Mouse (Mus musculus): ENCODE results near the gene Dpf1.

GRCm38 (mm10) chr7:29276715-29277114 is 27.0 kb upstream of the Dpf1 start:
- TF ChIP-seq CTCF (IDR thresholded peaks at IDR 0.05; ENCODE audit: low read depth, low read length), result no peak
- TF ChIP-seq GATA2 (IDR thresholded peaks at IDR 0.05; ENCODE audit: borderline replicate concordance, low read depth, low read length), result no peak

Data from G1E (cell line).